Mouse (Mus musculus): ENCODE results near the gene Lgr6. TPM values are rescaled to one million over a fixed set of nuclear protein-coding genes. Genes with fewer than 3 reads are reported as not detected.

Gene Lgr6
- polyA plus RNA-seq, 1 experiment from 2014 or later = 2.3 TPM

DNA sequence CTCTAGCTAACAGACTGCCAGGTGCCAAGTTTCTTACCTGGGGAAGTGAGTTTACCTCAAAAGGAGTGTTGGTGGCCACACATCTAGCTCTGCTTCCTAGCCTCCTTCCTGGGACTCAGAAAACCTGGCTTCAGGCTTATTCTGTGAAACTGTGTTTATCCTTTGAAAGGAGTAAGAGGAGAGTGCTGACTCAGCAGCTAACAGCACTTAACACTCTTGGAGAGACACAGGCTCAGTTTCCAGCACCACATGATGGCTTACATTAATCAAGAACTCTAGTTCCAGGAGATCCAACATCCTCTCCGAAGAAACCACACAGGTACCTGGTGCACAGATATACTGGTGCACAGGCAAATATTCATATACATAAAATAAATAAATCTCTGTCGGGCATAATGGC is 162.2 kb downstream of the Lgr6 start:
- no peaks in the 10 kb centered on the region for H3K27me3 ChIP-seq
- ATAC-seq (no peak), DNase-seq (ENCODE audit: low read depth, low spot score) (no peak)
- no peak for TF ChIP-seq CTCF (IDR thresholded peaks at IDR 0.05)
- in situ Hi-C loops (cut with MboI; ENCODE audit: low pct_unique_long_range_greater_than_20kb) = no loop called here
- ChIA-PET POLR2A (no interaction called here), CTCF (no interaction called here)

DNA sequence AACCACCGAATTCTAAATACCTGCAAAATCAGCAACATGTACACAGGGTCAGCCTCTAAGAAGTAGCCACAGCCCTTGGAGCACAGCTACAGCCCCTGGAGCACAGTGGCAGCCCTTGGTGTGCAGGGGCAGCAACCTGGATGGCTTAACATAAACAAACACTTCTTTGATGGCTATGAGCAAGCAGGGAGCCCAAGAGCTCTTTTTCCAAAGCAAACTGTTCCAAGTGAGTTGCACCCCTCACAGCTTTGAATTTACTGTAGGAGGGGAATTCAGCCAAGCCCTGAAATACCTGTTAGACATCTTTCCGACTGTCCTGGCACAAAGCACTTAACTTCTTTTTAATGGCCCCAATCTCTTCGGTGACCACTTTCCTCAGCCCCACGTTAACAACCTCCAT is 164.2 kb downstream of the Lgr6 start:
- in situ Hi-C loops (cut with MboI; ENCODE audit: low pct_unique_long_range_greater_than_20kb) = no loop called here
- POLR2A ChIA-PET = no interaction called here
- DNase-seq (ENCODE audit: low read depth, low spot score) = no peak

DNA sequence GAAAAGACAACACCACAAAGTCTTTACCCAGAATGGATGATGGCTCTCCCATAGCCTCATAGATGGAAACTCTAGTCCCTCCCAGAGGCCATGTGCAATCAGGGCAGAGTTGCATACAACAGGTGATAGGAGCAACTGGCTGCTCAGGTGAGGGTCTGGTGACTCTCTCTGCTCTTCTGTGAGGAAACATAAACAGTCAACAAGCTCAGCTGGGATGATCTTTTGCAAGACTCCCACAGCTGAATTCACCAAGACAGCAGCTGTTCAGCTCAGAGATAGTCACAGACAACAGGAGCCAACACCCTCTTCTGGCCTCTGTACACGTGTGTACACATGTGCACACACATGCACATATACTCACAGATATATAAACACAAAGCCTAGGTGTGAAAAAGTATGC is 166.8 kb downstream of the Lgr6 start:
- DNase-seq (ENCODE audit: low read depth, low spot score) = no peak
- TF ChIP-seq CTCF (IDR thresholded peaks at IDR 0.05) = no peak
- ChIA-PET POLR2A (no interaction called here), CTCF (interaction anchor here (0.8 to 1.2 kb wide), 3 partner anchors 14 to 84 kb away, joined by 3 read pairs; no protein-coding TSS in a partner anchor)
- no peaks in the 10 kb centered on the region for H3K27me3 ChIP-seq
- in situ Hi-C loops (cut with MboI; ENCODE audit: low pct_unique_long_range_greater_than_20kb) = no loop called here
- ATAC-seq = no peak

More for the DNA sequence above, 164.2 kb downstream of the Lgr6 start:
- no peak for ATAC-seq
- H3K27me3 ChIP-seq = no peaks in the 10 kb centered on the region
- TF ChIP-seq CTCF (IDR thresholded peaks at IDR 0.05) = no peak
- CTCF ChIA-PET = no interaction called here

DNA sequence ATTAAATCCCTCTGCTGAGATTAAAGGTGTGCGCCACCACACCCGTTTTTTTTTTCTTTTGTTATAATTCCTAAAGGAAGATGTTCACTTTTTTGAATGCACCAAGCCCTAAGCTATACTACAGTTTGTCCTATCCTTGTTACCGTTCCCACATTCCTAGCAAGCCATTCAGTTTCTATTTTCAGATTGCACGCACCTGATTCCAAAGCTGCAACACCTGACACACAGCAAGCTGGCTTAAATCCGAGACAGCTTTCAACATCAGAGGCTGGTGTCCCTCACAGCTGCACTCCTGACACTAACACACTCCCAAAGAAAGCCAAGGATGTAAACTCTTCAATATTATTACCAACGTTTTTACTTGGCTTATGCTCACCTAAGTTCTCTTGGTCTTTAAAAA is 168.7 kb downstream of the Lgr6 start:
- ChIA-PET CTCF (interaction anchor here (0.8 to 1.3 kb wide), 2 partner anchors 9 to 12 kb away, joined by 3 to 6 read pairs; no protein-coding TSS in a partner anchor), POLR2A (no interaction called here)
- ATAC-seq (no peak), DNase-seq (ENCODE audit: low read depth, low spot score) (no peak)
- H3K27me3 ChIP-seq = no peaks in the 10 kb centered on the region
- no peak for TF ChIP-seq CTCF (IDR thresholded peaks at IDR 0.05)
- in situ Hi-C loops (cut with MboI; ENCODE audit: low pct_unique_long_range_greater_than_20kb) = no loop called here

Other genes starting within 250 kb of the Lgr6 start
- 4.2 TPM for gene Ppp1r12b, start 149.3 kb downstream of the Lgr6 start, polyA plus RNA-seq (2021)
- gene Ube2t, start 142.7 kb downstream of the Lgr6 start, polyA plus RNA-seq (2021) = 14.5 TPM
- gene Ptpn7, start 27.4 kb upstream of the Lgr6 start, polyA plus RNA-seq (2021) = 0.19 TPM
- 111 TPM for gene Arl8a, start 41.5 kb upstream of the Lgr6 start, polyA plus RNA-seq (2021)
- gene Gpr37l1, start 62.4 kb upstream of the Lgr6 start, polyA plus RNA-seq (2021) = 0.04 TPM
- 27.3 TPM for gene Elf3, start 153.3 kb upstream of the Lgr6 start, polyA plus RNA-seq (2021)
- 60.8 TPM for gene Rnpep, start 178.8 kb upstream of the Lgr6 start, polyA plus RNA-seq (2021)
- 199 TPM for gene Timm17a, start 208.5 kb upstream of the Lgr6 start, polyA plus RNA-seq (2021)
- gene Lmod1, start 219.5 kb upstream of the Lgr6 start, polyA plus RNA-seq (2021) = 2.1 TPM

Data from Patski (cell line).